Mouse (Mus musculus) gastrocnemius, postnatal 36 days (tissue): ENCODE measurements around the gene Pdcd6. TPM values are rescaled to one million over a fixed set of nuclear protein-coding genes. Genes with fewer than 3 reads are reported as not detected.
A peak's percentile ranks its signal among the peaks of the same experiment; 100 is the strongest.

Experiments used
- DNase-seq, 2 experiments: peaks; one replicate each; pipeline ENCODE4 v3.0.0; 2022
- intact Hi-C: fragments of 180-260 bp; cut with DNase I; formaldehyde crosslinking; loops from one replicate; pipeline ENCODE4 v1.15.1; 2025
- total RNA-seq, 2 experiments: library from RNA; stranded (reverse); gene quantifications; 2 replicates each; pipeline ENCODE4 v1.2.3; 2021

Pdcd6 gene
- total RNA-seq, 2 experiments from 2014 or later = 15.4 to 18.1 TPM

DNA sequence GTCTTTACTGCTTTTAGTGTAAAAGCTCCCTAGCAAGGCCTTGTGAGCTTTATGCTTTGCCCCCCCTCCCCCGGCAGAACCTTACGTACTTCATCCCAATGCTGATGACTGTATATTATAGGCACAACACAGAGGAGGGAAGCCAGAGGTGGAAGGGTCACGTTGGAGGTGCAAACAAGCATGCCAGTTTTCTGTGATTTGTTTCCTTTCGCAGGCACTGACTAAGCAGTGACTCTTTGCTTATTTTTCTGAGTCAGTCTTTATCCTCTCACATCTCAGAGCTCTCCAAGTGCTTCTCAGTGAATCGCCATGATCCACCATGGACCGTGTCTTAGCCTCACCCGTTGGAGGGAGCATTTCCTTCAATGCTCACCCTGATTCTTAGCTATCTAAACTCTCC is 21.0 kb downstream of the Pdcd6 start:
- DNase-seq = no peak
- intact Hi-C loops = no loop called here

DNA sequence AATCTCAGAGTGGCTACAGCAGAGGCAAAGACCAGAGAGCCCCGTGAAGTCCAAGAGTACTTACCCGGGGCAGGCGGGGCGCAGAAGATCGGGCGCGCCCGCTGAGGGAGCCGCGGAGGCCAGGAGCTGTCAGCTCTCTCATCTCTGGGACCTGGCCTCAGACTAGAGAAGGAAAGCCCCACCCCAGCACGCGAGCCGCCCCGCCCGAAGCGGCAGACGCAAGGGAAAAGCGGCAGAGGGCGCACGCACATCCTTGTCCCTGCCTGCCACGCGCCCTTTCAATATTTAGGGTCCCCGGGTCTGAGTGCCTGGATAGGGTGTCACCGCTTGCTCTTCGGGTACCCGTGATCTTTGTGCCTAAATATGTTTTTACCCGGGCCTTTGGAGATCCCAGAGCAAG is 25.2 kb downstream of the Pdcd6 start, which contains the start of gene Ahrr:
TSS of gene Ahrr (minus strand) at position 165 of the 400 bp plus-strand sequence.
- intact Hi-C loops = no loop called here
- peak; percentile 13 to 22 for DNase-seq

DNA sequence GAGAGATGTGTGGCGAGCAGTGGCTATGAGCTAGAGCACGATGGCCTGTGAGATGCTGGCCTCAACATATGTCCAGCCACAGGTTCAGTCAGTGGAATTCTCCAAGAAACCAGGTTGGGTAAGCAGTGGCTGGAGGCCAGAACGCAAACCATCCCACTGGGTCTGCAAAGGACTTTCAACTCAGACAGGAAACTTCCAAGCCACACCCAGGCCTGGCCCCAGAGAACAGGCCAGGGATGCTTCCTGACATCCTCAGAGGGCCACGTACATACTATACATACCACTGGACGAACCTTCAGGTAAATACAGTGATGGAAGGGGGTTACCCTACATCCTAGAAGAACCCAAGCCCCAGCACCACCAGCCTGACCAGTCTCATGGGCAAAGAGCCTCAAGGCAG is 27.7 kb downstream of the Pdcd6 start:
- DNase-seq = no peak
- intact Hi-C loops = no loop called here

GRCm38 (mm10) chr13:74282299-74282698 is 35.1 kb downstream of the Pdcd6 start:
- DNase-seq = no peak
- intact Hi-C loops = no loop called here

- no peak for DNase-seq
- intact Hi-C loops = no loop called here
Observed at GRCm38 (mm10) chr13:74275726-74276125, 41.7 kb downstream of the Pdcd6 start.

DNA sequence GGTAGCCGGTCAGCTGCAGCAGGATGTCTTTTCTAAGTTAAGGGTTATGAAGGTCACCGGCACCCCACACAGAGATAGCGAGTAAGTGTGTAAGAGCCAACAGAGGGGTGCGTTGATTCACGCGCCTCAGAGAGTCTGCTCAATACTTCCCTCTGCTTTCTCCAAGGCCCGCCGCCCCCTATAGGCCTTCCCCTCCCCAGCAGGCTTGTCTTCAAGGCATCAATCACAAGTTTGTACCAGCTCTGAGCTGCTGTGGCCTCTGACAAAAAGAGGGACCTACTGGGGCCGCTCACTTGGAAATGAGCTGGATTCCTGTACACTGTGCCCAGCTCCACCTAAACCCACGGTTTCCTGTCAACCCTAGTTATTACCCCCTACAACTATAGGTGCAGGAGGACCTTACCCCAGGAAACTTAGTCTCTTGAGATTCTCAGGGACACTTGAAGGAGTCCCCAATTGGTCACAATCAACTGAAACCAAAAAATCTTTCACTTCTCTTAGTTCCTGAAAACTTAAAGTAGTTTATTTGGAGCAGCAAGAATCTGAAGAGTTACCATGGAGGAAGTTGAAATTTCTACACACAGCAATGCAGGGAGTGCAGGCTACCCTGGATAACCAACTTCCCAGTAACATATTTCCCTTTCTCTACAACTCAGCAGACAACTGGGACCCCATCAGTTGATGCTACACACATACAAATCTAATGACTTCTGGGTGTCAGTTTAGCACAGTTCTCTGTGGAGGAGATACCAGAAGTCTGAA is 57.0 kb downstream of the Pdcd6 start:
- DNase-seq = no peak
- intact Hi-C loops = no loop called here

GRCm38 (mm10) chr13:74259460-74260230 is 57.7 kb downstream of the Pdcd6 start:
- intact Hi-C loops = no loop called here
- DNase-seq = peak; percentile 22 to 26

Other genes with a start within 250 kb of the Pdcd6 start
- gene Slc9a3, start 196.1 kb downstream of the Pdcd6 start, total RNA-seq = under 1 TPM; 0.54 to 0.56 TPM
- 10 to 100 TPM; 27.7 to 29.6 TPM for gene Exoc3, start 108.8 kb downstream of the Pdcd6 start, total RNA-seq
- not detected for gene Ahrr, start 25.2 kb downstream of the Pdcd6 start, total RNA-seq
- gene Sdha, start 32.7 kb upstream of the Pdcd6 start, total RNA-seq = 100 to 1,000 TPM; 627 to 644 TPM
- 10 to 100 TPM; 43.7 to 46.4 TPM for gene Ccdc127, start 32.7 kb upstream of the Pdcd6 start, total RNA-seq
- 10 to 100 TPM; 83.6 to 97.9 TPM for gene Lrrc14b, start 46.4 kb upstream of the Pdcd6 start, total RNA-seq
- gene Zfp72, start 73.3 kb upstream of the Pdcd6 start, total RNA-seq = 1 to 10 TPM; 2.2 to 3.5 TPM
- 100 to 1,000 TPM; 188 to 221 TPM for gene Ftl1-ps1, start 82.1 kb upstream of the Pdcd6 start, total RNA-seq
- gene Zfp825, start 176.4 kb upstream of the Pdcd6 start, total RNA-seq = 1 to 10 TPM; 5.2 to 6.2 TPM